21 mouse cellular contexts compared by ENCODE assay signal in genomic region chr1:130734852-130735251, GRCm38 (mm10). TPM values are rescaled to one million over a fixed set of nuclear protein-coding genes. Genes with fewer than 3 reads are reported as not detected.
DNase-seq lines count a peak whose midpoint lies in the region; ATAC-seq and TF ChIP-seq lines count a peak whose summit lies in the region.
"Had no signal": no experiment of that assay in that cellular context is flagged by ENCODE, and none has a peak within 500 bp of the region (broad histone marks: within the 10 kb centered on the region; RNA-seq: fewer than 3 reads in every experiment).

No protein-coding gene starts in this region.

- peak overlapping the region; percentile 78 for H3K4me2 ChIP-seq in liver, embryonic 12.5 days
- H3K4me2 ChIP-seq in liver, embryonic 11.5 days: no peak overlapping the region
- H3K4me2 ChIP-seq in intestine, embryonic 14.5 days (ENCODE audit: low read length): peak overlapping the region; percentile 36
- H3K4me2 ChIP-seq in myocyte (ENCODE audit: low read depth): peak overlapping the region; percentile 81
- no peak overlapping the region for H3K4me2 ChIP-seq in hindbrain, embryonic 14.5 days (replicated peaks)
- H3K4me2 ChIP-seq: heart, embryonic 15.5 days; hindbrain, embryonic 12.5 days; midbrain, embryonic 15.5 days had no signal

- no peak for DNase-seq in liver, embryonic 11.5 days (ENCODE audit: low spot score)
- peak; percentile 19 for DNase-seq in ZHBTc4 (ENCODE audit: low read depth, low spot score)
- no peak for DNase-seq in intestine, embryonic 14.5 days (ENCODE audit: low spot score)
- no peak for DNase-seq in hindbrain, embryonic 14.5 days (ENCODE audit: low spot score)
- no peak for DNase-seq in left cerebral cortex, adult 9 months (ENCODE audit: low spot score in 2 of 2)
- DNase-seq: adrenal gland, postnatal 25 days; cerebellum, adult 8-10 months; forebrain, postnatal 0 days; gastrocnemius, adult 2 months; heart, adult 11 months; layer of hippocampus, postnatal 36 days; left cerebral cortex, postnatal 4 days; right cerebral cortex, postnatal 14 days had no signal

- H3K9me3 ChIP-seq in liver, embryonic 12.5 days (replicated peaks): no peaks in the 10 kb centered on the region
- no peaks in the 10 kb centered on the region for H3K9me3 ChIP-seq in liver, embryonic 11.5 days (ENCODE audit: control insufficient read depth, low read length)
- H3K9me3 ChIP-seq in intestine, embryonic 14.5 days (ENCODE audit: control insufficient read depth, low read length): no peaks in the 10 kb centered on the region
- H3K9me3 ChIP-seq in hindbrain, embryonic 14.5 days (ENCODE audit: control insufficient read depth, low read length): no peaks in the 10 kb centered on the region
- H3K9me3 ChIP-seq: heart, embryonic 15.5 days; hindbrain, embryonic 12.5 days; midbrain, embryonic 15.5 days had no signal

- TF ChIP-seq POLR2A in myocyte (IDR thresholded peaks at IDR 0.05; ENCODE audit: insufficient read length, low read depth): no peak

- no peak for ATAC-seq in liver, embryonic 12.5 days
- no peak for ATAC-seq in liver, embryonic 11.5 days (replicated peaks; ENCODE audit: low FRiP score)
- no peak for ATAC-seq in intestine, embryonic 14.5 days (replicated peaks; ENCODE audit: low FRiP score, low TSS enrichment, low read depth)
- ATAC-seq in hindbrain, embryonic 14.5 days (ENCODE audit: low FRiP score): no peak
- ATAC-seq: forebrain, postnatal 0 days; midbrain, embryonic 15.5 days had no signal

- H3K27ac ChIP-seq in liver, embryonic 12.5 days: peak overlapping the region; percentile 90
- no peak overlapping the region for H3K27ac ChIP-seq in liver, embryonic 11.5 days (ENCODE audit: low read depth, low read length)
- H3K27ac ChIP-seq in intestine, embryonic 14.5 days (ENCODE audit: low read depth): peak overlapping the region; percentile 62
- H3K27ac ChIP-seq in hindbrain, embryonic 14.5 days: no peak overlapping the region
- H3K27ac ChIP-seq: gastrocnemius, adult 2 months; heart, embryonic 15.5 days; hindbrain, embryonic 12.5 days; midbrain, embryonic 15.5 days had no signal

- H3K9ac ChIP-seq in liver, embryonic 12.5 days: peak overlapping the region; percentile 65; the same call in 1 of the 2 replicates
- no peak overlapping the region for H3K9ac ChIP-seq in liver, embryonic 11.5 days (ENCODE audit: low read depth, low read length)
- peak overlapping the region; percentile 21 for H3K9ac ChIP-seq in intestine, embryonic 14.5 days (ENCODE audit: low read length)
- H3K9ac ChIP-seq in hindbrain, embryonic 14.5 days: no peak overlapping the region
- H3K9ac ChIP-seq: forebrain, postnatal 0 days; heart, embryonic 15.5 days; hindbrain, embryonic 12.5 days; midbrain, embryonic 15.5 days had no signal

- H3K27me3 ChIP-seq in liver, embryonic 12.5 days (replicated peaks): no peaks in the 10 kb centered on the region
- H3K27me3 ChIP-seq in liver, embryonic 11.5 days (replicated peaks; ENCODE audit: control insufficient read depth, insufficient read depth, low read length): no peaks in the 10 kb centered on the region
- H3K27me3 ChIP-seq in intestine, embryonic 14.5 days (replicated peaks; ENCODE audit: control insufficient read depth, insufficient read depth, low read length): no peaks in the 10 kb centered on the region
- H3K27me3 ChIP-seq in myocyte (ENCODE audit: control insufficient read depth, insufficient read depth, insufficient read length): no peaks in the 10 kb centered on the region
- H3K27me3 ChIP-seq in hindbrain, embryonic 14.5 days (ENCODE audit: control insufficient read depth, insufficient read depth, low read length): no peaks in the 10 kb centered on the region
- H3K27me3 ChIP-seq: midbrain, embryonic 15.5 days had no signal

- no peak overlapping the region for H3ac ChIP-seq in myocyte (ENCODE audit: control insufficient read depth, insufficient read length)

- H3K36me3 ChIP-seq in liver, embryonic 12.5 days: peaks cover 24% of the 10 kb centered on the region; the same call in 1 of the 2 replicates
- no peaks in the 10 kb centered on the region for H3K36me3 ChIP-seq in liver, embryonic 11.5 days (ENCODE audit: control insufficient read depth, insufficient read depth, low read length)
- H3K36me3 ChIP-seq in intestine, embryonic 14.5 days (ENCODE audit: control insufficient read depth, insufficient read depth, low read length): no peaks in the 10 kb centered on the region
- no peaks in the 10 kb centered on the region for H3K36me3 ChIP-seq in myocyte (ENCODE audit: control insufficient read depth, insufficient read depth)
- H3K36me3 ChIP-seq in hindbrain, embryonic 14.5 days (replicated peaks; ENCODE audit: control insufficient read depth, insufficient read depth): no peaks in the 10 kb centered on the region
- H3K36me3 ChIP-seq: heart, embryonic 15.5 days; hindbrain, embryonic 12.5 days; midbrain, embryonic 15.5 days had no signal

- no peaks in the 10 kb centered on the region for H3K79me2 ChIP-seq in myocyte (ENCODE audit: control insufficient read depth, insufficient read depth)

- peak overlapping the region; percentile 65; the same call in 1 of the 2 replicates for H3K4me3 ChIP-seq in liver, embryonic 12.5 days
- no peak overlapping the region for H3K4me3 ChIP-seq in liver, embryonic 11.5 days (ENCODE audit: low read depth, low read length)
- peak overlapping the region; percentile 33 for H3K4me3 ChIP-seq in intestine, embryonic 14.5 days (ENCODE audit: low read depth, low read length)
- no peak overlapping the region for H3K4me3 ChIP-seq in myocyte
- H3K4me3 ChIP-seq in hindbrain, embryonic 14.5 days (replicated peaks; ENCODE audit: low read length): no peak overlapping the region
- H3K4me3 ChIP-seq: gastrocnemius, adult 2 months; heart, embryonic 15.5 days; hindbrain, embryonic 12.5 days; midbrain, embryonic 15.5 days had no signal

- 77% methylated on average over 8 of the region's 8 CpGs for WGBS in liver, embryonic 12.5 days (ENCODE audit: insufficient replicate concordance)
- WGBS in liver, embryonic 11.5 days: 79% methylated on average over 8 of the region's 8 CpGs
- WGBS in intestine, embryonic 14.5 days: 38% methylated on average over 8 of the region's 8 CpGs
- 81% methylated on average over 8 of the region's 8 CpGs for WGBS in hindbrain, embryonic 14.5 days

- H3K4me1 ChIP-seq in liver, embryonic 12.5 days: peaks cover 99% of the 10 kb centered on the region
- peaks cover 61% of the 10 kb centered on the region for H3K4me1 ChIP-seq in liver, embryonic 11.5 days (replicated peaks; ENCODE audit: control insufficient read depth, insufficient read depth, low read length)
- H3K4me1 ChIP-seq in intestine, embryonic 14.5 days (replicated peaks; ENCODE audit: control insufficient read depth, insufficient read depth, low read length): peaks cover 15% of the 10 kb centered on the region
- H3K4me1 ChIP-seq in hindbrain, embryonic 14.5 days (replicated peaks; ENCODE audit: control insufficient read depth, insufficient read depth, low read length): no peaks in the 10 kb centered on the region
- H3K4me1 ChIP-seq: midbrain, embryonic 15.5 days had no signal

TF ChIP-seq in myocyte, 11 proteins besides CTCF, POLR2A, EP300 and RAD21:
- no peak for TF ChIP-seq MYOG (IDR thresholded peaks at IDR 0.05; ENCODE audit: control insufficient read depth in 1 of 3, insufficient read depth in 1 of 3, insufficient read length in 2 of 3, low read depth in 2 of 3)
- TF ChIP-seq MYOD1 (IDR thresholded peaks at IDR 0.05; ENCODE audit: control insufficient read depth in 1 of 3, insufficient read length in 2 of 3, low read depth in 2 of 3): no peak
- TF ChIP-seq POLR2AphosphoS2 (IDR thresholded peaks at IDR 0.05; ENCODE audit: insufficient read length, low read depth): no peak
- TF ChIP-seq SRF (IDR thresholded peaks at IDR 0.05; ENCODE audit: control insufficient read depth, insufficient read length, low read depth): no peak

RNA-seq across cellular contexts. Expression of gene AA986860, which starts 3.1 kb away (rescaled TPM):
- 8.0 and 8.5 TPM in 2 replicates for polyA plus RNA-seq in liver, embryonic 12.5 days (2016; fragmentation: Nextera tagmentation; extraction: Ambion mirVana)
- 7.1 and 7.9 TPM in 2 replicates for polyA plus RNA-seq in liver, embryonic 11.5 days (2014; fragmentation: Nextera tagmentation; extraction: Ambion mirVana)
- polyA plus RNA-seq in intestine, embryonic 14.5 days (2014; fragmentation: Nextera tagmentation; extraction: Ambion mirVana): 55.7 and 61.4 TPM in 2 replicates
- polyA plus RNA-seq in myocyte (2012; fragmentation: generic; extraction: Trizol): 1.2 TPM
- 0.74 and 1.2 TPM in 2 replicates for polyA plus RNA-seq in hindbrain, embryonic 14.5 days (2014; fragmentation: Nextera tagmentation; extraction: Ambion mirVana)

RNA-seq across cellular contexts. Expression of gene Pfkfb2, which starts 5.8 kb away (rescaled TPM):
- polyA plus RNA-seq in liver, embryonic 12.5 days (2016; fragmentation: Nextera tagmentation; extraction: Ambion mirVana): 7.1 and 9.0 TPM in 2 replicates
- 4.9 and 6.1 TPM in 2 replicates for polyA plus RNA-seq in liver, embryonic 11.5 days (2014; fragmentation: Nextera tagmentation; extraction: Ambion mirVana)
- polyA plus RNA-seq in intestine, embryonic 14.5 days (2014; fragmentation: Nextera tagmentation; extraction: Ambion mirVana): 9.4 and 9.8 TPM in 2 replicates
- 2.6 TPM for polyA plus RNA-seq in myocyte (2012; fragmentation: generic; extraction: Trizol)
- 20.1 and 21.0 TPM in 2 replicates for polyA plus RNA-seq in hindbrain, embryonic 14.5 days (2014; fragmentation: Nextera tagmentation; extraction: Ambion mirVana)

RNA-seq across cellular contexts. Expression of gene Yod1, which starts 17.7 kb away (rescaled TPM):
- 49.3 and 49.7 TPM in 2 replicates for polyA plus RNA-seq in liver, embryonic 12.5 days (2016; fragmentation: Nextera tagmentation; extraction: Ambion mirVana)
- 26.5 and 26.6 TPM in 2 replicates for polyA plus RNA-seq in liver, embryonic 11.5 days (2014; fragmentation: Nextera tagmentation; extraction: Ambion mirVana)
- polyA plus RNA-seq in intestine, embryonic 14.5 days (2014; fragmentation: Nextera tagmentation; extraction: Ambion mirVana): 7.5 and 8.1 TPM in 2 replicates
- polyA plus RNA-seq in myocyte (2012; fragmentation: generic; extraction: Trizol): 0.70 TPM
- 10.6 and 13.9 TPM in 2 replicates for polyA plus RNA-seq in hindbrain, embryonic 14.5 days (2014; fragmentation: Nextera tagmentation; extraction: Ambion mirVana)

RNA-seq across cellular contexts. Expression of gene Gm29427, which starts 19.3 kb away (rescaled TPM):
- not detected in 2 replicates for polyA plus RNA-seq in liver, embryonic 12.5 days (2016; fragmentation: Nextera tagmentation; extraction: Ambion mirVana)
- polyA plus RNA-seq in liver, embryonic 11.5 days (2014; fragmentation: Nextera tagmentation; extraction: Ambion mirVana): not detected in 2 replicates
- 0.23 TPM in 1 of 2 replicates, not detected in the other for polyA plus RNA-seq in intestine, embryonic 14.5 days (2014; fragmentation: Nextera tagmentation; extraction: Ambion mirVana)
- polyA plus RNA-seq in myocyte (2012; fragmentation: generic; extraction: Trizol): not detected
- not detected in 2 replicates for polyA plus RNA-seq in hindbrain, embryonic 14.5 days (2014; fragmentation: Nextera tagmentation; extraction: Ambion mirVana)
- polyA plus RNA-seq: embryonic facial prominence, embryonic 14.5 days; forebrain, postnatal 0 days; heart, embryonic 15.5 days; large intestine, adult 2 months; midbrain, embryonic 15.5 days; thymus, postnatal 0 days had no signal

Comparison
In these comparisons a context has a peak if more than half of its experiments do, and no peak if none do; other contexts are left out.
1. H3K27ac ChIP-seq: peak in liver, embryonic 12.5 days (single experiment) and intestine, embryonic 14.5 days (single experiment); none in liver, embryonic 11.5 days (single experiment) and hindbrain, embryonic 14.5 days (single experiment).
2. H3K4me2 ChIP-seq: peak in liver, embryonic 12.5 days (single experiment), intestine, embryonic 14.5 days (single experiment) and myocyte (single experiment); none in liver, embryonic 11.5 days (single experiment) and hindbrain, embryonic 14.5 days (single experiment).
3. H3K4me3 ChIP-seq: peak in liver, embryonic 12.5 days (single experiment) and intestine, embryonic 14.5 days (single experiment); none in liver, embryonic 11.5 days (single experiment), myocyte (single experiment) and hindbrain, embryonic 14.5 days (single experiment).
4. H3K9ac ChIP-seq: peak in liver, embryonic 12.5 days (single experiment) and intestine, embryonic 14.5 days (single experiment); none in liver, embryonic 11.5 days (single experiment) and hindbrain, embryonic 14.5 days (single experiment).